Mouse (Mus musculus): Measurements from ENCODE around the gene Brf1. TPM values are rescaled to one million over a fixed set of nuclear protein-coding genes. Genes with fewer than 3 reads are reported as not detected.

The Brf1 gene
- total RNA-seq, 2 experiments from 2014 or later: 48.3 to 55.2 TPM

DNA sequence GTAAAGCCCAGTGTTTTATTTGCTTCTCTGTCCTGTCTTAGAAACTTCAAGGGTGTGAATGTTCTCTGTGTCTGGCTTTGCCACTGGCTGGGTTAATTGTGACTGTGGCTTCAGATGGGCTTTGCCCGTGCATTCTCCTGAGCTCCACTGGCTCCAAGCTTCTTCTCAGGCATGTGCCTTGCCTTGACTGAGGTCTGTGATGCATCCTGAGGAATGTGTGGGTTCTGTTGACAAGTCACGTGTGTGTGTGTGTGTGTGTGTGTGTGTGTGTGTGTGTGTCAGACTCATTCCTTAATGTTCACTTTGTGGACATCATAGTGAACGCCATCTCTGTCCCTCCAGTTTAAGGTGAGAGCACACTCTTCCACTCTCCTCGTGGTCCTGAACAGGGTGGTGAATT, 18.3 kb upstream of the Brf1 start:
- DNase-seq (ENCODE audit: low spot score in 2 of 2): no peak

DNA sequence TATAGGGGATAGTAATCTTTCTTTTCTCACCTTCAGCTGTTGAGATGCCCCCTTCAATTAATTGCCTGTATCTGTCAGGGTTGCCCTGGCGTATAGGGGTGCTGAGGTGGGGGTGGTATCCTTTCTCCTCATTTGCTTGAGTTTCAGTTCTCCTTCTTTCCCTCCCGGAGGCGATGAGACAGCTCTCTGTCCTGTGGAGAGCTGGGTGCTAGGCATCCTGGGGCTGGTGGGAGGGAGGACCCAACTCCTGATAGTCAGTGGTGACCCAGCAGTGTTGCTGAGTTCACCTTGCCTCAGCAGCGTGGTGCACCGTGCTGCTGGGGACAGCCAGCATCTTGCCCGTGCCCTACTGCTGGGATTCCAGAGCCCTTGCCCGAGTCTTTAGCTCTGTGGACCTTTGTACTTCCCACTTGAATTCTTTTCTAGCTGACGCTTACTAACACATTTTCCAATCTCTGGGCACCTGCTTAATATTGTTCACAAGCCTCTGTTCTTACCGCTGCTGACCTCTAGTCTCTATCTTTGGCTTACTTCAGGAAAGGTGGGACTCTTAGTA, 17.0 kb upstream of the Brf1 start:
- DNase-seq (ENCODE audit: low spot score in 2 of 2): no peak

DNA sequence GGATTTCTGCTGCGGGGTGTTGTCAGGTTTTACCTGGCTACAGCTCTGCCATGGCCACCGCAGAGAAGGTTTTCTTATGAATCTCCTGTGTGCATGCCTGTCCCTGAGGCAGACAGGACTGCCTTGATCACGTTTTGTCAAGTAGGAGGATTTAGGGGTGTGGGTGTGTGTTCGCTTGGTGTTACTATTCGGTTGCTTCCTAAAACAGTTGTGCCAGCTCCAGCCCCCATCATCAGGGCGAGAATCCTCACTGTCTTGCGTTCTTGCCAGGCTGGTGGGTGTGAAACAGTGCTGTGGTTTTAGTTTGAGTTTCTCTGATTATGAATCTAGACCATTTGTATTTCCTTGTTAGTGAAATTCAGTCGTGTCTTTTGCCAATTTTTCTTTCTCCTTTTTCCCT, 16.5 kb upstream of the Brf1 start:
- DNase-seq (ENCODE audit: low spot score in 2 of 2): peak; percentile 80 to 88

DNA sequence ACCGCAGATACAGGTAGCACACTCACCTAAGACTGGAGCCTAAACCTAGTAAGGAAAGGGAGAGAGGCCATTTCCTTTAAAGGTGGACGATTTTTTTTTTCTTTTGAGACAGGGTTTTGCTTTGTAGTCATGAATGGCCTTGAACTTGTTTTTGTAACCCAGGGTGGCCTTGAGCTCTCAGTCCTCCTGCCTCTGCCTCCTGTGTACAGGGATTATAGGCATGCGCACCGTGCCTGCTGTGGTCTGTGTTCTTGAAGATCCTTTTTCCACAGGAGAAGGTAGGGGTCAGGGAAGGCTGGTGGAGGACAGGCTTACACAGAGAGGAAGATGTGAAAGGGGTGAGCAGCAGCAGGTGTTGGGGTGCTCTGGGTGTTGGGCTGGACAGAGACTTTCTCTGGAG, 15.5 kb upstream of the Brf1 start:
- DNase-seq (ENCODE audit: low spot score in 2 of 2): no peak

DNA sequence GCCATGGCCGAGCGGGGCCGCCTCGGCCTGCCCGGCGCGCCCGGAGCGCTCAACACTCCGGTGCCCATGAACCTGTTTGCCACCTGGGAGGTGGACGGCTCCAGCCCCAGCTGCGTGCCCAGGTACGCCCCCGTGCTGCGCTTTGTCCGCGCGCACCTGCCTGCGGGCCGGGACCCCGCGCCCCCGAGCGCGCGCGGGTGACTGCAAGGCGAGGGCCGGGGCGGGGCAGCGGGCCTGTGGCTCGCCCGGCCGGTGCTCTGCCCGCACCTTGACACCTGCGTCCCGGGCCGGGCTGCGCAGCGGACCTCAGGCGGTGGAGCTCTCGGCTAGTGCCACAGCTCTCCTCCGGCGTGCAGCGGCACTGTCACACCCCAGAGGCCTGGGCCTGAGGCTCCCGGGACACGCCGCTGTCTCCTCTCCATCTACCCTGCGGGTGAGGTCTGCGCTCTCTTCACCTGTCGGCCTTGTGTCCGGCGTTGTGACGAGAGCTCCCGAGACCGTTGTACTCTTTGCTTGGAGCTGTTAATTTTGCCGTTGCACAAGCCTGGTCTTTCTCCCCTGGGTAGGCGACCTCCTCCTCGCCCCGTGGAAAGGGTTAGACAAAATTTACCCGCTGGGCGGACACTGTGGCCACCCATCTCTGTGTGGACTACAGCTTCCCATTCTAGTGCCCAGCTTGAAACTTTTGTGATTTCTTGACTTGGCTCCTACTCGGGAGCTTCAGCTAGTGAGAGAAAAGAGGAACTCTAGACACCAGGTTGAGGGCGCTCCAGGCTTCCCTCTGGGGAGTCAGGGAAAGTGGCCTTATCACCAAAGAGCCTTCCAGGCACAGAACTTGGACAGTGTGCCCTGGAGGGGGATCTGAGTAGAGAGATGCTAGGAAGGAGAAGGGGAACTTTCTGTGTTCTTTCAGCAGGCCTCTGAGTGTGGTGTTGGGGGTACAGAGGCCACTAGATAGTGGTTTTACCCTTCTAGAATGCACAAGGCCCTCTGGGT, 14.4 kb upstream of the Brf1 start:
- DNase-seq (ENCODE audit: low spot score in 2 of 2): peak in 1 of 2 experiments; percentile 34

DNA sequence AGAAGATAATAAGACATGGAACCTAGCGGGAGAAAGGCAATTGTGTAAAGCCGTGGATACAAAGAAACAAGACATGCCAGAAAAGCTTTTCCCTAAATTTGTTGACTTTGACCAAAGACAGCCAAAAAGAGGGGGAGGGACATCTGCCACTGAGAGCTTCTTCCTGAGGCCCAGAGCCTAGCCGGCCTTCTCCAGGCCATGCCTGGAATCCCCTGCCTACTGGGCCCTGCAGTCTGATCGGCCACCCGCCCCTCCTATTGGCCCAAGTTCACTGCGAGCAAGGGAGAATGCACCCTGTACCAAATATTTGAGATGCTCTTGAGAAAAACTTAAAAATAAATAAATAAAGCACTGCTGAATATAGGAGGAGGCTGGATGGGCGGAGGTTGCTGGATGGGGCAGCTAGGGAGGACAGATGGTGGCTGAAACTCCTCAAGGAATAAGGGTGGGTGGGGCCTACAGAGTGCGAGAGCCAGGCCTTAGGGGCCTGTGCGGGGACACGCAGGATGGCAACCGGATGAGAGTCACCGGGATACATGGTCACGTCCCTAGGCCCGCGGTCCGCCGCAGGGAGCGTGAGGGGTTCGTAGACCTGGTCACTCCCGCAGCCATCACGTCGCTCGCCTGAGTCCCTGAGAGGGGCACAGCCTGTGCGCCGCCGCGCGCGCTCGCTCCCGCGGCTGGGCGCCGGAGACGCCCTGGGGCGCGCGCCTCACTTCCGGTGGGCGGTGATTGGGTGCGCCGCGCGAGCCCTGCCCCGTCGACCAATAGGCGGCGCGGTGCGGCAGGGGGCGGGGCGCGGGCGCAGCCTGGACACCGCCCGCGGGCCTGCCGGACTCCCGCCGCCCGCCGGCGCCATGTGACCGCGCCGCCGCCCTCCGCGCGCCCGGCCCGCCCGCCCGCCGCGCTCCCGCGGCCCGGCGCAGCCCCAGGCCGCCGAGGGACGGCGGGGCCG, 13.4 kb upstream of the Brf1 start, which contains the start of gene Pacs2:
Gene Pacs2 (plus strand): TSS at position 905 of the 955 bp plus-strand sequence.
- peak; percentile 88 to 94 for DNase-seq (ENCODE audit: low spot score in 2 of 2)

DNA sequence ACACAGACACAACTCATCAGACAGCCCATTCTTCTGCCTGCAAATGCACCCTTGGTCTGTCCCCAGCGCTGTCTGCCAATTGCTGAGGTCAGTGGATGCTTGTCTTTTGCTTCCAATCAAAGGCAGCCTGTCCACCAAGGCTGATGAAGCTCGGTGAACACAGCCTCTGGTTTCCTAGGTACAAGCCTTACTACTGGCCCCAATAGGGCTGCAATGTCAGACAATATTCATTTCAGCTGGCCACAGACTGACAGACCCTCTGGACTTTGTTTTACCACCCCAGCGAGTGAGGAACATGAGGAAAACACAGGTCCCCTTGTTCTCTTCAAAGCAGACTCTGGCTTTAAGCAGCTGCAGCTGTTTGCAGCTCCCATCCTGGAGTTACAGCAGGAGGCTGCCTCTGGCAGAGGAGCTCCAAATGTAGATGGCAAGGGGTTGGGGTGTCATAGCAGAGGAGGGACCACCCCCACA, 12.6 kb upstream of the Brf1 start:
- peak; percentile 40 to 70 for DNase-seq (ENCODE audit: low spot score in 2 of 2)

DNA sequence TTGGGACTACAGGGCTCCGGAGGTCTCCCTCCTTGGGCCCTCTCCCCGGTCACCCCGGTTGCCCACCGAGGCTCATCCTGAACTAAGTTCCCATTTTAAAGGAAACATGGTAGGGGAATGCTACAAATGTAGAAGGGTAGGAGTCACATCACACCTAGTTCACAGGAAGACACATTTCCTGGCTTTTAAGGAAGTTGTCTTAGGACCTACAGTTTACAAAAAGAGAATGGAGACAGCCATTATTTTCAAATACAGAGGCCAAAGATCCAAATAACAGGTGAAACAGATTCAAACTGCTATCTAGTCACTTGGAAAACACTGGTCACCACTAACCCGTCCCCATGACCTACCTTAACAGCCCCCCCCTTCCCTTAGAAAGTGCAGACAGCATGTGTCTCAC, 11.9 kb upstream of the Brf1 start:
- DNase-seq (ENCODE audit: low spot score in 2 of 2): no peak

DNA sequence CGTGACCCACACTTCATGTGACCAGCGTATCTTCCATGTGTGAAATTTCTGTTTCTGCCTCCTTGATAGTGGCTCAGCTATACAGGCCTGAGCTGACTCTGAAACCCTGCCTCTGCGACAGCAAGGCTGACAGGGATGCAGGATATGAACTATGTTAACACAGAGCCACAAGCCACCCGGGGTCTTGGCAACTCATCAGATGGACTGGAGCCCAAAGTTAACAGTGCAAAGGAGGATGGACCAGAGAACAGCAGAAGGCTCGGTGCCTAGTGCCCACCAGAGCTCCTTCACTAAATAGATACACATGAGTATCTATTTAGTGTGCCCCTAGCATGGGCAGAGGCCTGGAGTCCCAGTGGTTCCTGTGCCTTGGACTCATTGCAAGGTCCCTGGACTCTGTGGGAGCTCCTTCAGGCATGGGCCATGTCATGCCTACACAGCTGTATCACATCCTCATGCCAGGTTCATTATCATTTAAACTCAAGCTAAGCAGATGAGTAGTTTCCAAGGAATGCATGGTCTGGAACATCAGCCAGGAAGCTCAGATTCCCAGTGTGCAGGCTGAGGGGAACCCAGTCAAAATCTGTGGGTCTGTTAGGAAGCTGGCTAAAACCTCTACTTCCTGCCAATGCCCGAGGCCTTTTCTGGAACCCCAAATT, 11.3 kb upstream of the Brf1 start:
- DNase-seq (ENCODE audit: low spot score in 2 of 2): no peak

DNA sequence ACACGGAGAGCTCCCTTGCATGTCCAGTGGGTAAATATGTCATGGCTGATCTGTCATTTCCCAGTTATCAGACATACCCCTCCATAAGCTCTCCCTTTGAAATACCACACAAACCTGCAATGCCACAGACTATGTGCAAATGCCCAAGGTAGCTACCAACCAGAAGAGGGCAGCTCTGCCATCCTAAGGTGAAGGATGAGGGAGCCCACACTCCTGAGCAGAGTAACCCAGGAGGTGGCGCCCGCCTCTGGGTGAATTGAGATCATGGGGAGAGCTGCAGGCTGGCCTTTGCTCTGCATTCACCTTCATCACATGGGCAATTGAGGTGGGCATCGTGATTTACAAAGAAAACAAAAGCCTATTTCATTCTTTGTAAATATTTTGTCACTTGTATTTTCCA, 4.5 kb upstream of the Brf1 start:
- peak; percentile 47 to 79 for DNase-seq (ENCODE audit: low spot score in 2 of 2)

DNA sequence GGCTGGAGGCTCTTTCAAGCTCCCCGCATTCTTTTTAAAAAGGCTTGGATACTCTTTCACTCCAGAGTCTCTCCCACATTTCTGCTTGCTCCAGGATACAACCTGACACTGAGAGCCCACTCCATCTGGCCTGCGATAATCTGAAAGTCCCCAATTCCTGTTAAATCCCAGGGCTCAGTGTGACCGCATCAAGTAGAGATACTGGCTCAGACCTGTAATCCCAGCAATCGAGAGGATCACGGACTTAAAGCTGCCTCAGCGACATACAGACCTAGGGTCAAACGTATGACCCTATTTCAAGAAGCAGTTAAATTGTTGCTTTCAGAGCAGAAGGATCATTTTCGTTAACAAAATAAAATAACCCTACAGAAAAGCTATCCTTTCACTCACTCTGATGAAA, 3.5 kb upstream of the Brf1 start:
- no peak for DNase-seq (ENCODE audit: low spot score in 2 of 2)

DNA sequence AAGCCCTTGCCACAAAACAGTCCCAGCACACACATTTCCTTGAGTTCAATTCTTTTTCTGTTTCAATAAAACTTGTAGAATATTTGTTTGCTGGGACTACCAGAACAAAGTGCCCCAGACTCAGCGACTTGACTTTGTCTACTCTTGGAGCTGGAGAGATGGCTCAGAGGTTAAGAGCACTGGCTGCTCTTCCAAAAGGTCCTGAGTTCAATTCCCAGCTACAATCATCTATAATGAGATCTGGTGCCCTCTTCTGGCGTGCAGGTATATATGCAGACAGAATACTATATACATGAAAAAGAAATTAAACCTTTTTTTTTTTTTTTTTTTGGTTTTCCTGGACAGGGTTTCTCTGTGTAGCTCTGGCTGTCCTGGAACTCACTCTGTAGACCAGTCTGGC, 2.2 kb upstream of the Brf1 start:
- no peak for DNase-seq (ENCODE audit: low spot score in 2 of 2)

DNA sequence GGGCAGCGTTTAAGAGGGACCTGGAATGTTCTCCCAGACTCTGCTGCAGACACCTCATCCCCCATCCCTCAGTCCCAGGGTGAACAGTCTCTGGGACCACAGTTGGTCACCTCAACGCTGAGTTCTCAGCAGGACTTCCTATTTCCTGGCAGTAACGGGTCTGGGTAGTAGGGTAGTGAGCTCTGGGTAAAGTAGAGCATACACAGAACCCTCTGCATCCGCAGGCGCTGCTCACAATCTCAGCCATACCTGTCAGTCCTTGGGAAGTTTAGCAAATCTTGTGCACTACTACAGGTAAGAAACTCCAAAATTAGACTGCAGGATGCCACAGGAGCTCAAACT, 600 bp upstream of the Brf1 start:
- no peak for DNase-seq (ENCODE audit: low spot score in 2 of 2)

DNA sequence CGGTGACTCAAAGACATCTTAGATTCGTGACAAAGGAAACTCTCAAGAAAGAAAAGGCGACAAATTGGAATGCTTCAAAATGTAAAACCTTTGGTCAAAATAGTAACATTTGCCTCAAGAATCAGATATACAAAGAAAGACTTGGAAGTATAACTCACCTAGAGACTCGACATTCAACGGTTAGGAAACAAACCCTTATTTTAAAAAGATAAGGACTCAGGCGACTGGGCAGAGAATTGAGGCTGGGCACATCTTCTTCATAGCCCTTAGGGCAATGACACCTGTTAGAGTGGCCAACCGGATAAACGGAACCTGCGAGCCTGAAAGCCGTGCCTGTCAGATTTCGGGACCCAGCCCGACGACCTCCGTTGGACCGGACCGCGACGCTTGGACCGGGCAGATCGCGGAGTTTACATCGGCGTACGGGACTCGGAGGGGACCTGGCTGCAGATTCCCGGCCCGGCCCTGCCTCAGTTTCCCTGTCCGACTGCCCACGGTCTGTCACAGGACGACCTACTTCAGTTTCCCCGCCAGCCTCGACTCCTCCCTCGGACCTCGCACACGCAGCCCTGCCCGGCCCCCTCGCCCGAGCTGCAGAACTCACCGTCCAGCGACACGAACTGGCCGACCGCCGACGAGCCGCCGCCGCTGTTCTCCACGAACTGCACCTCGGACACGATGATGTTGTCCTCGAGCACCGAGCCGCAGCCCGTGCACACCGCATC, 773 bp downstream of the Brf1 start:
- no peak for DNase-seq (ENCODE audit: low spot score in 2 of 2)

DNA sequence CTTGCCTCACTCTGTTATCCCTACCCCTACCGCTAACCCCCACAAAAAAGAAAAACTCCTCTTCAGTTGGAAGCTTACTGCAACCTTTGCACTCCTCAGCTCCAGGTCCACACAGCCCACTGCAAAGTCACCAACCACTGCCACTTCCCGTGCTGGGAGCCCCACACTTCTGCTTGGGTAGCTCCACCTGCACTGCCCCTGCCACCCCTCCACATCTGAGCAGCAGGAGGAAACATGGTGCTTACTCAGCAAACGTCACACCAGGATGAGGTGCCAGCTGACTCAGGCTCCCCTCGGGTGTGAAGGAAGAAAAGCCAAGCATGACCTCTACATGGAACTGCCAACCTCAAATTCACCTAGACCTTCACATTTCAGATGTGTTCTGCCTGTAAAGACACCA, 6.4 kb downstream of the Brf1 start:
- no peak for DNase-seq (ENCODE audit: low spot score in 2 of 2)

DNA sequence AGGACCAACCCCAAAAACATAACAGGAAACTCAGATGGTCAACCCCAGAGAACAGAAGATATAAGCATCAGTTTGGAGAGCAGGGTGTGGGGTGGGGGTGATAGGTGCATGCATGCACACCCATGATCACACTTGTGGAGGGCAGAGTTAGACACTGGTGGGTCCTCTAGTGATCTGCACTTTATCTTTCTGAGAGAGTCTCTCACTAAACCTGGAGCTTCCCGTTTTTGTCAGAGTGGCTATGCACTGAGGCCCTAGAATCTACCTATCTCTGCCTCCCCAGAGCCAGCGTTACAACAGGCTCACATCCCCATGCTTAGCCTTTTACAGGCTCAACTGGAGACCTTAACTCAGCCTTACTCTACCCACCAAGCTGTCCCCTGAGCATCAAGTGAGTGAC, 9.1 kb downstream of the Brf1 start:
- DNase-seq (ENCODE audit: low spot score in 2 of 2): no peak

DNA sequence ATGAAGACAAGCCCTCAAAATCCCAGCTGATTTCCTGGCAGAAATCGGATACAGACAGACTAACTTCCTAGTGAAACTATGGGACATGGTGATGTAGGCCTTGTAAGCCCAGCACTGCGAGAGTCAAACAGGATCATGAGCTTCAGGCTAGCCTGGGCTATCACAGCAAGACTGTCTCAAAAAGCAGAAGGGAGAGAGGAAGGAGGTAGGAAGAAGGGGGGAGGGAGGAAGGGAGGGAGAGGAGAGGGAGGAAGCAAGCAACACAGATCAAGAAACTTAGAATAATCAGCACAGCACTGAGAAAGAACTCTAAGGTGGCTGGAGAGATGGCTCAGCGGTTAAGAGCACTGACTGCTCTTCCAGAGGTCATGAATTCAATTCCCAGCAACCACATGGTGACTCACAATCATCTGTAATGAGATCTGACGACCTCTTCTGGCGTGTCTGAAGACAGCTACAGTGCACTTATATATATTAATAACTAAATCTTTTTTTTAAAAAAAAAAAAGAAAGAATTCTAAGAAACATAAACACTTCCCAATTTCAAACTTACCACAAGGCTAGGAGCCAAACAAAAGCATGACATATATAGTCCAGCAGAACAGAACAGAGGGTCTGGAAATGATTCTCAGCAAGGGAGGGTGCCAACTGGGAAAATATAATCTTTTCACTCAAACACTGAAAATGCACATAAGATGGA, 9.6 kb downstream of the Brf1 start:
- no peak for DNase-seq (ENCODE audit: low spot score in 2 of 2)

DNA sequence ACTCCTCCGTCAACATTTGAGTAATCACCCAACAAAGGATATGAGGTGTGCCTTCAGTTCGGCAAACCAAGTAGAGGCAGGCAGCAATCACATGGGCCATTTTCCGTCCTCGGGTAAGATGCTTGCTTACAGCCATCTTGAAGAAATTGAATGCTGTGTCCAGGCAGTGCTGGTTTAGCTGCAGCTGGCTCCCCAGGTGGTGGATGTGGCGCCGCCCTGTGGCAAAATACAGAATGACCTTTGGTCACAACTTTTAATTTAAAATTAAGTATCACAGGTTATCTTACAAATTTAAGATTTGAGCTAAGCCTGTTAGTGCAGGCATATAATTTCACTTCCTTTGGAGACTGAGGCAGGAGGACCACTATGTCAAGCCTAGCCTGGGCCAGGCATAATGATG, 12.6 kb downstream of the Brf1 start:
- DNase-seq (ENCODE audit: low spot score in 2 of 2): no peak

DNA sequence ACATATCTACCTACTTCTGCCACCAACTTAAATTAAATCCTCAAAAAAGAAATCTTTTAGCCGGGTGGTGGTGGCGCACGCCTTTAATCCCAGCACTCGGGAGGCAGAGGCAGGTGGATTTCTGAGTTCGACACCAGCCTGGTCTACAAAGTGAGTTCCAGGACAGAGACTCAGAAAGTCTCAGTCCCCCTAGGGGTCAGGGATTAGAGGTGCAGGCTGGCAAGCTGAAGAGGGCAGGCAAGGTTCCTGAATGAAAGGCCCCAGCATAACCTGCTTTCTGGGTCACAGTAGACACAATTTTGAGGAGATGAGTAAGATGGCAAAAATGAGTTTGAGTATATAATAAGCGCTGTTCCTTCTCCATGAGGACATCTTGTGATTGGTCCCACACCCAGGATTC, 15.2 kb downstream of the Brf1 start:
- DNase-seq (ENCODE audit: low spot score in 2 of 2): no peak

DNA sequence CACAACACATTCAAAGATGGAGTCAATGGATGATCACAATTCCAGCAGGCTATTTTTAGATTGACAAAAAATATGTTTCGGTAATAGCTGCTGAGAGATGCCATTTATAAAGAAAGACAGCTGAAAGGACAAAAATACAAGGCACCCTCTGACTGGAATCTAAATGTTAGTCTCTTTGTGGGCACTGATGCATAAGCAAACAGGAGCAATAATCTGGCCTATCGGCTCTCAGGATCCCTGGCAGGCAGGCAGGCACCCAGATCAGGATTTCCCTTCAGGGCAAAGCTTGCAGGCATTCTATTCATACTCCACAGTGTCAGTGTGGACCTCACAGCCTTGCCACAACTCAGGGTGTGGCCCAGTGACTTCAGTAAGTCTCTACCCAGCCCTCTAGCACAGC, 18.5 kb downstream of the Brf1 start:
- DNase-seq (ENCODE audit: low spot score in 2 of 2): peak in 1 of 2 experiments; percentile 30
